Mouse (Mus musculus) ES-E14 (cell line): ENCODE measurements around the gene Ccdc30. TPM values are rescaled to one million over a fixed set of nuclear protein-coding genes. Genes with fewer than 3 reads are reported as not detected.

ENCODE experiments used
- DNase-seq: peaks from one replicate; pipeline ENCODE4 v3.0.0-alpha.2; 2013; ENCODE audit warnings: low read depth, low spot score
- H3K27ac ChIP-seq: 2 replicates; pipeline ENCODE4 v1.5.1; 2012; ENCODE audit warnings: low read depth, mild to moderate bottlenecking, low read length, moderate library complexity, mixed read lengths; ENCODE audit not compliant: poor library complexity, insufficient read depth, severe bottlenecking
- H3K36me3 ChIP-seq: 2 replicates; pipeline ENCODE4 v1.6.1; 2012; ENCODE audit warnings: mild to moderate bottlenecking, low read length, moderate library complexity, mixed read lengths; ENCODE audit not compliant: control insufficient read depth, poor library complexity, insufficient read depth, severe bottlenecking
- H3K4me1 ChIP-seq, 2 experiments: fragments of 150-350 bp in 1 of 2; sonication (generic) in 1 of 2; 2 replicates each; pipeline ENCODE4 v1.6.1; 2012; ENCODE audit warnings: low read length in 2 of 2, mild to moderate bottlenecking in 1 of 2, mixed read lengths in 1 of 2; ENCODE audit not compliant: control insufficient read depth in 2 of 2, insufficient read depth in 2 of 2, poor library complexity in 1 of 2
- H3K4me3 ChIP-seq, 2 experiments: fragments of 150-350 bp in 1 of 2; sonication (generic) in 1 of 2; 2 replicates each; pipeline ENCODE4 v1.5.1; 2012; ENCODE audit warnings: low read length in 2 of 2, low read depth in 1 of 2, mild to moderate bottlenecking in 1 of 2, mixed read lengths in 1 of 2; ENCODE audit not compliant: insufficient read depth in 1 of 2, poor library complexity in 1 of 2, severe bottlenecking in 1 of 2
- H3K9ac ChIP-seq: 2 replicates; pipeline ENCODE4 v1.6.1; 2012; ENCODE audit warnings: low read depth, mild to moderate bottlenecking, low read length, mixed read lengths; ENCODE audit not compliant: poor library complexity, insufficient read depth, severe bottlenecking
- H3K9me3 ChIP-seq: fragments of 150-350 bp; sonication (generic); 2 replicates; pipeline ENCODE4 v1.6.1; 2012; ENCODE audit warnings: low read depth, mild to moderate bottlenecking, low read length; ENCODE audit not compliant: control insufficient read depth, insufficient read depth
- CHD2 ChIP-seq: IDR thresholded peaks from 2 replicates; pipeline ENCODE4 v1.6.1; 2014; ENCODE audit warnings: mild to moderate bottlenecking, low read depth, low read length, inconsistent platforms
- HCFC1 ChIP-seq: IDR thresholded peaks from 2 replicates; pipeline ENCODE4 v1.6.1; 2012; ENCODE audit warnings: low read length, inconsistent platforms, borderline replicate concordance; ENCODE audit not compliant: insufficient read depth
- MAFK ChIP-seq: IDR thresholded peaks from 2 replicates; pipeline ENCODE4 v1.6.1; 2014; ENCODE audit warnings: mild to moderate bottlenecking, low read depth, low read length, inconsistent platforms; ENCODE audit not compliant: insufficient read depth
- ZC3H11A ChIP-seq: IDR thresholded peaks from 2 replicates; pipeline ENCODE4 v1.6.1; 2012; ENCODE audit warnings: low read depth, mild to moderate bottlenecking, inconsistent platforms, low read length, borderline replicate concordance
- ZNF384 ChIP-seq: IDR thresholded peaks from 2 replicates; pipeline ENCODE4 v1.6.1; 2012; ENCODE audit warnings: low read depth, low read length, inconsistent platforms
- in situ Hi-C, 2 experiments: fragments of 600-800 bp; cut with MboI; formaldehyde crosslinking; loops; one replicate each; pipeline ENCODE4 v1.15.1; 2025; ENCODE audit warnings: low sequenced_read_pairs in 2 of 2, inconsistent platforms in 1 of 2; ENCODE audit not compliant: unreplicated experiment in 2 of 2
- total RNA-seq: library from RNA; depleted of rRNA; stranded (reverse); fragments of 300-350 nt; gene quantifications from 2 replicates; pipeline ENCODE4 v1.2.3, GENCODE M21; 2012

The Ccdc30 gene
- total RNA-seq, 1 experiment: 2.7 TPM

DNA sequence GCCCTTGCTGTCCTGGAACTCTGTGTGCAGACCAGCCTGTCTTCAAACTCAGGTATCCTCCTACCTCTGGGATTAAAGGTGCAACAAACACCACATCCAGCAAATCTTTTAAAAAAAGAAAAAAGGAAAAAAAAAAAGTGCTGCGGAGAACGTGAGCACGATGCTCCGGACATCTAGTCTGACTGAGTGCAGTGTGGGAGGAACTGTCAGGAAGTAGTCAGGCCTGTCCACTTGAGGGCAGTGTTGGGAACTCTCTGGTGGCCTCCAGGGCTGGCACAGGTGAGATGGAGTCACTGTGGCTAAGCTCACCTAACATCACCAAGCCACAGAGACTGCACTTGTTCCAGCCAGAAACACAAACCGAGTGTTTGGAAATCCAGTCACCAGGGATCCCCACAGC is 15.4 kb upstream of the Ccdc30 start:
- no peak overlapping the region for H3K27ac ChIP-seq
- TF ChIP-seq MAFK: no peak
- TF ChIP-seq ZNF384: 0 out of 2 replicates have a peak, but pooled peaks have one; percentile 27
- TF ChIP-seq CHD2: no peak
- TF ChIP-seq ZC3H11A: peak; percentile 28; the same call in 1 of the 2 replicates
- no peak for TF ChIP-seq HCFC1
- no peaks in the 10 kb centered on the region for H3K9me3 ChIP-seq
- H3K9ac ChIP-seq: no peak overlapping the region
- no peaks in the 10 kb centered on the region for H3K36me3 ChIP-seq
- H3K4me1 ChIP-seq: no peaks in the 10 kb centered on the region
- DNase-seq: peak; percentile 26
- no peak overlapping the region for H3K4me3 ChIP-seq
- in situ Hi-C loops: no loop called here

DNA sequence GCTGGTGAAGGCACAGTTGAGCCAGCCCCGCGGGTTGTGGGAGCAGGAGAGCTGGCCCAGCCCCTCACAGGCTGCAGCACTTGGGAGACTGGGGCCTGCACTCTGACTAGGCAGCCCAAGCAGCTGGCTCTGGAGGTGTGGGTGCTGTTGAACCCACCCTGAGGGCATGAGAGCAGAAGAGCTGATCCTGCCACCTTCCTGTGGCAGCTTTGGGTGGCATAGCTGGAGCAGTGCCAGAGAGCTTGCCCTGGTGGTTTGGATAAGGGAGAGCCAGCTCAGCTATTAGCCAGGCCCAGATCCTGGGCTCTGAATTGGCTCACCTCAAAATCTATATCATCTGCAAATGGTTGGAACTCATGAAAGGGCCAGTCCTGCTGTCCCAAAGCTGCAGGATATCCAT is 12.4 kb upstream of the Ccdc30 start:
- Histone ChIP-seq H3K9me3 (no peaks in the 10 kb centered on the region), H3K36me3 (no peaks in the 10 kb centered on the region), H3K9ac (no peak overlapping the region), H3K4me1 (peaks cover 0 to 2% of the 10 kb centered on the region in 2 experiments; a peak in 2 of 4 replicates), H3K4me3 (no peak overlapping the region), H3K27ac (no peak overlapping the region)
- no peak for TF ChIP-seq ZC3H11A
- no peak for TF ChIP-seq ZNF384
- no peak for TF ChIP-seq CHD2
- TF ChIP-seq MAFK: no peak
- TF ChIP-seq HCFC1: no peak
- in situ Hi-C loops: no loop called here
- no peak for DNase-seq

DNA sequence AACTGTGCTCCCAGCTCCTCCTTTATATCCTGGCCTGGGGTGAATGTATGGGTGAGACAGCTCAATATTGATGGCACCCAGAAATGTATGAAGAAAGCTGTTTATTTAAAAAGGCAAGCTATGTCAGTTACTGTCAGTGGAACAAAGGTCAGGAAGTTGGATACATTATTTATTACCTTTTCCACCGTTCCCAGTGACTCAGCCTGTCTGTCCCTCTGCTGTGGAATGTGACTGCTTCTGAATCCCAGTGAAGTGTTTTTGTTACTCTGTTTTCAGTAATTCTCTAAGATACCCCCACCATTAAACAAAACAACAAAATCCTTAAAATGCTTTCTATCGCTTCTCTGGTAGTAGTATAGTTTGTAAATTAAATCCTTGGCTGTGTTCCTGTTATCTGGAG is 10.3 kb upstream of the Ccdc30 start:
- no peak overlapping the region for H3K4me3 ChIP-seq
- no peak overlapping the region for H3K9ac ChIP-seq
- no peak for TF ChIP-seq CHD2
- TF ChIP-seq MAFK: no peak
- TF ChIP-seq ZC3H11A: no peak
- TF ChIP-seq HCFC1: no peak
- TF ChIP-seq ZNF384: no peak
- H3K36me3 ChIP-seq: no peaks in the 10 kb centered on the region
- no peaks in the 10 kb centered on the region for H3K9me3 ChIP-seq
- DNase-seq: no peak
- peaks cover 0 to 6% of the 10 kb centered on the region in 2 experiments; a peak in 3 of 4 replicates for H3K4me1 ChIP-seq
- in situ Hi-C loops: no loop called here
- H3K27ac ChIP-seq: no peak overlapping the region

DNA sequence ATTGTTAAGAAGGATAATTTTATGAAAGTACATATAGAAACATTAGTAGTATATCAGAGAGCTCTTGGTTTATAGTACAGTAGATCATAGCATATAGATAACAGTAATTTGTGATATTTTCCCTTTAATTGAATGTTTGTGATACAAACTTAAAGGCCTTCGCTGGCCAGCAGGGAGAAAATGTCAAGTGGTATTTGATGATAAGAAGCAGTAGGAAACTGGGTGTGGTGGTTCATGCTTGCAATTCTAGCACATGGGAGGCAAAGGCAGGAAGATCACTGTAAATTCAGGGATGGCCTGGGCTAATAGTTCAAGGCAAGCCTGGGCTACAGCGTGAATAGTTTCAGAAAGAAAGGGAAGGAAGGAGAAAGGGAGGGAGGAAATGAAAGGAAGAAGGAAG is 9.8 kb upstream of the Ccdc30 start:
- in situ Hi-C loops: no loop called here
- no peak overlapping the region for H3K9ac ChIP-seq
- H3K27ac ChIP-seq: no peak overlapping the region
- TF ChIP-seq MAFK (no peak), ZNF384 (no peak), HCFC1 (no peak), CHD2 (no peak), ZC3H11A (no peak)
- no peak overlapping the region for H3K4me3 ChIP-seq
- H3K36me3 ChIP-seq: no peaks in the 10 kb centered on the region
- DNase-seq: no peak
- H3K4me1 ChIP-seq: peaks cover 0 to 6% of the 10 kb centered on the region in 2 experiments; a peak in 3 of 4 replicates
- no peaks in the 10 kb centered on the region for H3K9me3 ChIP-seq
